Mouse (Mus musculus): ENCODE results near the gene Ranbp17. TPM values are rescaled to one million over a fixed set of nuclear protein-coding genes. Genes with fewer than 3 reads are reported as not detected.

Gene Ranbp17
- polyA plus RNA-seq (2015; fragmentation: Nextera tagmentation; extraction: Ambion mirVana), result 6.3 and 6.7 TPM in 2 replicates

- H3K9me3 ChIP-seq, result no peaks in the 10 kb centered on the region
- H3K9ac ChIP-seq, result peak within 1 kb of the TSS; percentile 90
- H3K27me3 ChIP-seq (replicated peaks), result no peaks in the 10 kb centered on the region
- 1% methylated on average over 69 of the region's 72 CpGs for WGBS
- peak; percentile 91 for ATAC-seq (replicated peaks)
- H3K27ac ChIP-seq, result peak within 1 kb of the TSS; percentile 91
- peak within 1 kb of the TSS; percentile 70 for H3K4me2 ChIP-seq
- peak within 1 kb of the TSS; percentile 97 for H3K4me3 ChIP-seq
- H3K4me1 ChIP-seq, result peaks cover 11% of the 10 kb centered on the region; the same call in 1 of the 2 replicates
- no peaks in the 10 kb centered on the region for H3K36me3 ChIP-seq (replicated peaks)
Measured at GRCm38 (mm10) chr11:33513376-33513991, at the start of gene Ranbp17. TSS of gene Ranbp17 (minus strand) at chr11:33513746.

- Histone ChIP-seq H3K9ac (no peak overlapping the region), H3K9me3 (no peaks in the 10 kb centered on the region), H3K36me3 (replicated peaks) (no peaks in the 10 kb centered on the region), H3K4me3 (no peak overlapping the region), H3K4me1 (no peaks in the 10 kb centered on the region), H3K4me2 (no peak overlapping the region), H3K27me3 (replicated peaks) (no peaks in the 10 kb centered on the region), H3K27ac (no peak overlapping the region)
- no peak for ATAC-seq (replicated peaks)
- 85% methylated on average over 8 of the region's 8 CpGs for WGBS
Measured at GRCm38 (mm10) chr11:33554123-33554522, 40.6 kb upstream of the Ranbp17 start.

DNA sequence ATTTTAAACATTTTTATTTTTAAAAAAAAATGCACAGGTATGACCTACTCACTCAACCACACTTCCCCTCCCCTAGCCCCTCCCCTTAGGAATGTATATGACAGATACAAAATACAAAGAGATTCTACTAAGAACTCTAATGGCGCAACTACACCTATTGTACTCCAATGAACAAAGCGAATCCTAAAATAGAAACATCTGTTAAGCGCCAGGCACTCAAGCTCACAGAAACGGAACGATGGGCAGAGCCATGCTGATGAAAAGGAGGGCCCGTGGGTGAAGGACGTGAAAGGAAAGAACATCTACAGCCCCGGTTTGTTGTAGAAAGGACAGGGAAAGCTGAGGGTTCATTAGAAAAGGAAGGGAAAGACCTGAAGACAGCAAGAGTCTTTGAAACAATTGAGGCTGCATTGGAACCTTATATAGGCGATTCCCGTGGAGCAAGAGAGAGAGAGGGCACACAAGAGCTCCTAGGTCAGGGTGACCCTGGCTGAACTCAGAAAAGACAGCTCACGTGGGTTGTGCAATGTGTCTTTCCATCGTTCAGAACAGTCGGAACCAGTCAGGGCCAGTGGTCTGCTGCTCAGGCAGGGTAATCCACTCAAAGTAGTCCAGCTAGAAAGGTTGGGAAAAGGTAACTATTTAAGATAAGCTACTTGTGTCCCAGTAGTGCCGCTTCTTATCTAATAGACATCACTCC lies 37.5 kb upstream of the Ranbp17 start:
- no peak overlapping the region for H3K27ac ChIP-seq
- ATAC-seq (replicated peaks), result no peak
- H3K4me2 ChIP-seq, result no peak overlapping the region
- no peaks in the 10 kb centered on the region for H3K4me1 ChIP-seq
- H3K4me3 ChIP-seq, result no peak overlapping the region
- WGBS, result 66% methylated on average over 14 of the region's 14 CpGs
- H3K36me3 ChIP-seq (replicated peaks), result no peaks in the 10 kb centered on the region
- no peak overlapping the region for H3K9ac ChIP-seq
- H3K27me3 ChIP-seq (replicated peaks), result no peaks in the 10 kb centered on the region
- H3K9me3 ChIP-seq, result no peaks in the 10 kb centered on the region

DNA sequence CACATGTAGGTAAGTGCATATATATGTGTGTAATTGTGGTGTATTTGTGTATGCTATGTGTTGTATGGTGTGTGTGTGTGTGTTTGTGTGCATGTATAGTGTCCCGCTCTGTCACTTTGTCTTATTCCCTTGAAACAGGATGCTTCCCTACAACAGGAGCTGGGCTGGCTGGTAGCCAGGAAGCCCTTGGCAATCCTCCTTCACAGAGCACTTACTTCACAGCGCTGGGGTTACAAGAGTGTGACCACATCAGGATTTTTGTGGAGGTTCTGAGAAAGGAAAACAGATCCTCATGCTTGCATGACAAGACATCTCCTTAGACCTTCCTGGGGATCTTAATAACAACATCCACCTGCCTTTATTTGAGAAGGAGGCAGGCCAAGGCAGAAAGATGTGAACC lies 33.8 kb upstream of the Ranbp17 start:
- 81% methylated on average over 2 of the region's 2 CpGs for WGBS
- no peak for ATAC-seq (replicated peaks)

DNA sequence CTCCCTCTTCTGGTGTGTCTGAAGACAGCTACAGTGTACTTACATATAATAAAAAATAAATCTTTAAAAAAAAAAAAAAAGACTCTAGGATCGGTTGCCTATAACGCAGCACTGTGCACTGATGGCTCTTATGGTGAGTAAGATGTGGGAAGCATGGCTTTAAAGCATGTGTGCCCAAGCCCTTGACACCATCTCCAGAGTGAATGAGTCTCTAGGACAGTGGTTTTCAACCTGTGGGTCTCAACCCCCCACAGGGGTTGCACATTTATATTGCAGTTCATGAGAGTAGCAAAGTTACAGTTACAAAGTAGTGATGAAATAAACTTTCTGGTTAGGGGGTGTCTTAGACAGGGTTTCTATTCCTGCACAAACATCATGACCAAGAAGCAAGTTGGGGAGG lies 31.4 kb upstream of the Ranbp17 start:
- 97% methylated on average over 2 of the region's 2 CpGs for WGBS

More for the DNA sequence above, 33.8 kb upstream of the Ranbp17 start:
- H3K36me3 ChIP-seq (replicated peaks), result no peaks in the 10 kb centered on the region
- H3K9me3 ChIP-seq, result no peaks in the 10 kb centered on the region
- no peaks in the 10 kb centered on the region for H3K27me3 ChIP-seq (replicated peaks)
- no peaks in the 10 kb centered on the region for H3K4me1 ChIP-seq
- H3K4me2 ChIP-seq, result no peak overlapping the region
- no peak overlapping the region for H3K9ac ChIP-seq
- H3K27ac ChIP-seq, result no peak overlapping the region
- H3K4me3 ChIP-seq, result no peak overlapping the region

DNA sequence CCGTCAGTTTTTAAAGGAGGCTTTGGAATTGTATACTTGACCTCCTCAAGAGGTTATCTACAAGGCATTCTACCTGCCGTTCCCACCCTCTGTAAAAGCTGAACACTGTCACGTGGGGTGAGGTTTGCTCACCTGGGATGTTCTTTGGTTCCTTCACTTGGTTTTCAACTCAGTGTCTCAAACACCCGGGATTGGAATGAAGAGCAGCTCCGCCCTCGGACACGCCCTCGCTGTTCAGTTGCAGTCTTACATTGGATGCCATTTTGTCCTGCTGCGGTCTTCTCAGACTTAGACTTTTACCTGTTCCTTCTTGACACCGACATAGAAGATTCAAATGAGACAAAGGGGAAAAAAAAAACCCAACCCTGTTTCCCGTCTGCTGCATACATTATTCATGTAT lies 30.6 kb upstream of the Ranbp17 start:
- no peak overlapping the region for H3K27ac ChIP-seq
- H3K27me3 ChIP-seq (replicated peaks), result no peaks in the 10 kb centered on the region
- no peak overlapping the region for H3K4me2 ChIP-seq
- H3K4me3 ChIP-seq, result no peak overlapping the region
- no peaks in the 10 kb centered on the region for H3K9me3 ChIP-seq
- no peaks in the 10 kb centered on the region for H3K36me3 ChIP-seq (replicated peaks)
- H3K4me1 ChIP-seq, result no peaks in the 10 kb centered on the region
- H3K9ac ChIP-seq, result no peak overlapping the region
- no peak for ATAC-seq (replicated peaks)
- 63% methylated on average over 11 of the region's 11 CpGs for WGBS

More for the DNA sequence above, 31.4 kb upstream of the Ranbp17 start:
- Histone ChIP-seq H3K27me3 (replicated peaks) (no peaks in the 10 kb centered on the region), H3K4me3 (no peak overlapping the region), H3K27ac (no peak overlapping the region), H3K4me1 (no peaks in the 10 kb centered on the region), H3K9me3 (no peaks in the 10 kb centered on the region), H3K9ac (no peak overlapping the region), H3K36me3 (replicated peaks) (no peaks in the 10 kb centered on the region), H3K4me2 (no peak overlapping the region)
- no peak for ATAC-seq (replicated peaks)

DNA sequence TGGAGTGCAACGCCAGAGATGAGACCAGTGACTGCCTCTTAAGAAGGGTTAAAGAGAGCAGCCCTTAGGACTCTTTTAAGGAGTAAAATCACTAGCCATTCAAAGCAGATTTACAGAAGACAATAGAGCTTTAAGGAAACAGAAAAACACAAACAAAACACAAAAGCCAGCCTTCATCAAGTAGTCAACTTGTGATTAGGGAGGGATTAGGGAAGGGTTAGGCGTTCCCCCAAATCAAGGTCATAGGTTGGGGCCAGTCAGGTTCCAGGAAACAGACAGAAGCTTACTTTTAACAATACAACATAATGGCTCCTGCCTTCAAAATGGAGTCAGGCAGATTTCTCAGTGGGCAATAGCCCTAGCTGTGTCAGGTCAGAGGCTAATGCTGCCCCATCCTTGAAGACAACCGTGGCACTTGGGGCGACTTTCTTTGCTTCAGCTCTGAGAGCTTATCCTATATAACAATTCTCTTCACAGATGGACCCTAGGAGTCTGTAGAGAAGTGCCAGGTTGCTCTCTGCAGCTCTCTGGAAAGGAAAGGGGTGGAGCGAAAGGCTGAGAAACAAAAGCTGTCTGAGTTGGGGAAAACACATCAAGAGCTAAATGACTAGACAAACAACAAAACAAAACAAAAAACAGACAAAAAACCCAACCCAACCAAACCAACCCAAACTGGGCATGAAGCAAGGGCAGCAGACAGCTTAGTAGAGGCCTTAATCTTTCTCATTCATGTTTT lies 24.0 kb upstream of the Ranbp17 start:
- no peaks in the 10 kb centered on the region for H3K36me3 ChIP-seq (replicated peaks)

DNA sequence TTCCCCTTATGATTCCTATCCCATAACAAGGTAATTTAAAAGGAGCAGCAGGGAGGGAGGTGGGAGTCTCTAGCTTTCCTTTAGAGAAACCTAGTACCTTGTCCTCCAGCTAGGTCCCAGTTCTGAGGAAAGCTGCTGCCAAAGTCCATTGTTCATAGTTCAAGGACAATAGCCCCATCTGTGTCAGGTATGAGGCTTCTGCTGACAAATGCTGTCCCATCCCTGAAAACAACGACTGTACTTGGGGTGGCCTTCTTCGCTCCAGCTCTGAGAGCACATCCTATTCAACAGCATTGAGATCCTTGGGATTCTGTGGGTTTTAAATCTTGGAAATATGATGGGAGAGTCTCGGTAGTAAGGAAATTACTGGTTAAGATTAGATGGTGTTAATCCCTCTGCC lies 23.1 kb upstream of the Ranbp17 start:
- no peak overlapping the region for H3K4me3 ChIP-seq
- H3K4me2 ChIP-seq, result no peak overlapping the region
- 84% methylated on average over 3 of the region's 3 CpGs for WGBS
- no peaks in the 10 kb centered on the region for H3K36me3 ChIP-seq (replicated peaks)
- H3K27ac ChIP-seq, result no peak overlapping the region
- H3K4me1 ChIP-seq, result no peaks in the 10 kb centered on the region
- no peak for ATAC-seq (replicated peaks)
- no peaks in the 10 kb centered on the region for H3K27me3 ChIP-seq (replicated peaks)
- no peak overlapping the region for H3K9ac ChIP-seq
- H3K9me3 ChIP-seq, result no peaks in the 10 kb centered on the region

More for the DNA sequence above, 24.0 kb upstream of the Ranbp17 start:
- no peaks in the 10 kb centered on the region for H3K27me3 ChIP-seq (replicated peaks)
- no peaks in the 10 kb centered on the region for H3K9me3 ChIP-seq
- no peak overlapping the region for H3K4me3 ChIP-seq
- no peak overlapping the region for H3K9ac ChIP-seq
- no peak for ATAC-seq (replicated peaks)
- no peak overlapping the region for H3K4me2 ChIP-seq
- H3K4me1 ChIP-seq, result no peaks in the 10 kb centered on the region
- H3K27ac ChIP-seq, result no peak overlapping the region
- 51% methylated on average over 5 of the region's 5 CpGs for WGBS

DNA sequence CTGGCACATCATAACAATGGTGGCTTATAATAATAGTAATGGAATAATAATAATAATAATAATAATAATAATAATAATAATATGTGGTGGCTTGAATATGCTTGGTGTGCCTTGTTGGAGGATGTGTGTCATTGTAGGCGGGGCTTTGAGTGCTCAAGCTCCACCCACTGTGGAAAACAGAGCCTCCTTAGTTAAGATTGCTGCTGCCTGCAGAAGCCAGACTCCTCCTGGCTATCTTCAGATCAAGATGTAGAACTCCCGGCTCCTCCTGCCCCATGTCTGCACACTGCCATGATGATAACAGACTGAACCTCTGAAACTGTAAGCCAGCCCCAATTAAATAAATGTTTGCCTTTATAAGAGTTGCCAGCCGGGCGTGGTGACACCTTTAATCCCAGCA lies 21.0 kb upstream of the Ranbp17 start:
- Histone ChIP-seq H3K9me3 (no peaks in the 10 kb centered on the region), H3K9ac (no peak overlapping the region), H3K4me1 (no peaks in the 10 kb centered on the region), H3K36me3 (replicated peaks) (no peaks in the 10 kb centered on the region), H3K4me2 (no peak overlapping the region), H3K27me3 (replicated peaks) (no peaks in the 10 kb centered on the region), H3K4me3 (no peak overlapping the region), H3K27ac (no peak overlapping the region)
- no peak for ATAC-seq (replicated peaks)
- WGBS, result 94% methylated on average over 4 of the region's 4 CpGs

DNA sequence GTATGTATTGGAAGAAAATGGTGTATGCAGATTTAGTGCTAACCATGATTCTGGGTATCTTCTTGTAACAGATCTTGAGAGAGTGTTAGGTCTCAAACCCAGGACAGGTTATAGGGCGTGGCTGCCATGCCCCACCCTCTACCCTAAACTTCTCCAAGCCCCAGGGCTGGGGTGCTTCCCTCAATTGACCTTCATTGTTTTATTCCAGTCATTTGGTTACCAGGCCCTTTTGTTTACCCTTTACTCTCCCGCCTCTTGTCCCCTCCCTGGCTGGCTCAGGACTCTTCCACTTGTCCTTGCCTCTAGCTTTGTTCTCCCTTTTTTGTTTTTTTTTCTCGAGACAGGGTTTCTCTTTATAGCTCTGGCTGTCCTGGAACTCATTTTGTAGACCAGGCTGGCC lies 20.0 kb upstream of the Ranbp17 start:
- Histone ChIP-seq H3K27ac (no peak overlapping the region), H3K4me3 (no peak overlapping the region), H3K9me3 (no peaks in the 10 kb centered on the region), H3K27me3 (replicated peaks) (no peaks in the 10 kb centered on the region), H3K36me3 (replicated peaks) (no peaks in the 10 kb centered on the region), H3K4me2 (no peak overlapping the region), H3K9ac (no peak overlapping the region), H3K4me1 (no peaks in the 10 kb centered on the region)
- WGBS, result 57% methylated on average over 3 of the region's 3 CpGs
- no peak for ATAC-seq (replicated peaks)

DNA sequence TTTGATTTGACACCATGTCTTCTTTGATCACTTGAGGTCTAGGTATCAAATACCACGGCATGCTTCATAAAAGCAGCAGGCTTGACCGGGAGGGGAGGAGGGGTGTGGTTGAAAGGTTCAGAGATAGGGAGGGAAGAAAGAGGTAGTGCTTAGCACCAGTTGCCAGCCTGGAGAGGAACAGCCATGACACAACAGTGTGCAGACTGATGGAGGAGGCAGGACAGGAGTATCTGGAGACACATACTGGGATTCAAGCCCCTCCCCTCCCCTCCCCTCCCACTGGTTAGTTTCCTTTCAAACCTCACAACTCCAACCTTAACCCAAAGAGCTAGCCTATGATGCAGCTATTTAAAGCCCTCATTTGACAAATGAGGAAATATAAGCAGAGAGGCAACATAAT lies 16.0 kb upstream of the Ranbp17 start:
- WGBS, result 71% methylated on average over 2 of the region's 2 CpGs
- Histone ChIP-seq H3K4me2 (no peak overlapping the region), H3K4me3 (no peak overlapping the region), H3K9me3 (no peaks in the 10 kb centered on the region), H3K27ac (no peak overlapping the region), H3K27me3 (replicated peaks) (no peaks in the 10 kb centered on the region), H3K36me3 (replicated peaks) (no peaks in the 10 kb centered on the region), H3K9ac (no peak overlapping the region), H3K4me1 (no peaks in the 10 kb centered on the region)
- ATAC-seq (replicated peaks), result no peak

- Histone ChIP-seq H3K36me3 (replicated peaks) (no peaks in the 10 kb centered on the region), H3K27me3 (replicated peaks) (no peaks in the 10 kb centered on the region), H3K4me1 (peaks cover 11% of the 10 kb centered on the region; the same call in 1 of the 2 replicates), H3K4me3 (peak overlapping the region; percentile 97), H3K9ac (peak overlapping the region; percentile 90), H3K4me2 (peak overlapping the region; percentile 70), H3K27ac (peak overlapping the region; percentile 91), H3K9me3 (no peaks in the 10 kb centered on the region)
- peak; percentile 93 for ATAC-seq (replicated peaks)
- WGBS, result under 1% methylated on average over 43 of the region's 43 CpGs
Measured at GRCm38 (mm10) chr11:33512854-33513375, 631 bp downstream of the Ranbp17 start.
